Mouse (Mus musculus): ENCODE data around the gene Atp1a4.

GRCm38 (mm10) chr1:172242401-172242800, 15.8 kb downstream of the Atp1a4 start:
- no peak for TF ChIP-seq POLR2A (IDR thresholded peaks at IDR 0.05; ENCODE audit: borderline replicate concordance, extremely low read depth, insufficient read depth, insufficient read length, poor library complexity, severe bottlenecking)
- no peak for TF ChIP-seq CTCF (IDR thresholded peaks at IDR 0.05; ENCODE audit: borderline replicate concordance, extremely low read depth, insufficient read depth, insufficient read length)

All from brain, embryonic 14.5 days (tissue).